8 mouse cellular contexts compared by ENCODE assay signal in the genomic region with DNA sequence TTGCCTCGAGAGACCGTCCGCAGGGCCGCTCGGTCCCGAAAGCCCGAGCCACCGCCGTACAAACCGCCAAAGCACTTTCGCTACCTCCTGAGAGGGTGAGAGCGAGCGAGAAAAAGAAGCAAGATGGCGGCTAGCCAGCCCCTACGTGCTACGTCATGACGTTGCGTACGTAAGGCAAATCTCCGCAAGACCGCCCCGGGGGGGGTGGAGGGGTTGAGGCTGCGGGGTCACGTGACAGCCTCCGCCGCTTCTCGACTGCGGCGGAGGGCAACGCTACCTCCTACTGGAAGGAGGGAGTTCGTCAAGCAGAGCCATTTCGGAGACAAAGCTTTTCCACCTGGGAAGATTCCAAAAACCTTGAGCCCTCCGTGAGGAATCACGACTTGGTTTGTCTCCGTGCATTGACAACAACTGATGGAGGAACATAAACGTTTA. TPM values are rescaled to one million over a fixed set of nuclear protein-coding genes. Genes with fewer than 3 reads are reported as not detected.
DNase-seq lines count a peak whose midpoint lies in the region; ATAC-seq and TF ChIP-seq lines count a peak whose summit lies in the region.

Prrc2c (minus strand) TSS at position 156 of the 435 bp plus-strand sequence.

- H3K36me3 ChIP-seq in embryonic facial prominence, embryonic 14.5 days (ENCODE audit: control insufficient read depth, insufficient read depth, low read length) = no peaks in the 10 kb centered on the region
- H3K36me3 ChIP-seq in heart, adult 2 months (ENCODE audit: control insufficient read depth, insufficient read depth, low read length) = peaks cover 21% of the 10 kb centered on the region
- no peaks in the 10 kb centered on the region; the same call in 1 of the 2 replicates for H3K36me3 ChIP-seq in limb, embryonic 13.5 days
- no peaks in the 10 kb centered on the region for H3K36me3 ChIP-seq in midbrain, embryonic 16.5 days (ENCODE audit: control insufficient read depth, insufficient read depth, low read length)

- peak within 1 kb of the TSS; percentile 100 for H3K27ac ChIP-seq in embryonic facial prominence, embryonic 14.5 days (replicated peaks; ENCODE audit: low read depth, low read length)
- H3K27ac ChIP-seq in heart, adult 2 months = peak within 1 kb of the TSS; percentile 91
- H3K27ac ChIP-seq in limb, embryonic 13.5 days = peak within 1 kb of the TSS; percentile 100
- H3K27ac ChIP-seq in midbrain, embryonic 16.5 days (ENCODE audit: low read length) = peak within 1 kb of the TSS; percentile 99

- peak within 1 kb of the TSS; percentile 100 for H3K9ac ChIP-seq in embryonic facial prominence, embryonic 14.5 days (ENCODE audit: low read depth, low read length)
- peak within 1 kb of the TSS; percentile 94 for H3K9ac ChIP-seq in heart, adult 2 months (ENCODE audit: low read depth, low read length)
- H3K9ac ChIP-seq in limb, embryonic 13.5 days = peak within 1 kb of the TSS; percentile 99
- H3K9ac ChIP-seq in midbrain, embryonic 16.5 days (ENCODE audit: low read depth, low read length) = peak within 1 kb of the TSS; percentile 99

- TF ChIP-seq POLR2A in heart, adult 2 months (IDR thresholded peaks at IDR 0.05; ENCODE audit: insufficient read depth, low read depth, low read length) = peak; percentile 92

- H3K79me2 ChIP-seq in heart, adult 2 months (replicated peaks; ENCODE audit: control insufficient read depth, insufficient read depth, low read length) = 0 out of 2 replicates have a peak, but pooled peaks cover 2% of the 10 kb centered on the region

- DNase-seq in 3T3-L1 (ENCODE audit: low read depth, low spot score) = peak; percentile 99
- DNase-seq in adrenal gland, postnatal 4 days (ENCODE audit: low spot score in 2 of 2) = peak; percentile 92 to 97
- DNase-seq in embryonic facial prominence, embryonic 14.5 days (ENCODE audit: low spot score) = peak; percentile 100
- DNase-seq in heart, adult 2 months = peak; percentile 99
- DNase-seq in kidney, adult 8-10 months = peak; percentile 98 to 99
- DNase-seq in spleen, postnatal 10 days (ENCODE audit: low spot score in 2 of 2) = peak; percentile 96 to 99

- intact Hi-C loops in heart, adult 2 months (cut with DNase I) = loop anchor here (5.0 kb wide), 1 partner anchor 193 kb away; the partner anchor contains the start of gene Mettl13

- peak; percentile 76 for TF ChIP-seq CTCF in heart, adult 2 months (IDR thresholded peaks at IDR 0.05)

- peak within 1 kb of the TSS; percentile 75 for H3K4me2 ChIP-seq in embryonic facial prominence, embryonic 14.5 days (ENCODE audit: low read depth, low read length)
- H3K4me2 ChIP-seq in limb, embryonic 13.5 days (replicated peaks) = peak within 1 kb of the TSS; percentile 88
- peak within 1 kb of the TSS; percentile 91 for H3K4me2 ChIP-seq in midbrain, embryonic 16.5 days (ENCODE audit: low read length)

- peak within 1 kb of the TSS; percentile 99 for H3K4me3 ChIP-seq in embryonic facial prominence, embryonic 14.5 days (ENCODE audit: low read depth, low read length)
- H3K4me3 ChIP-seq in heart, adult 2 months = peak within 1 kb of the TSS; percentile 71
- H3K4me3 ChIP-seq in limb, embryonic 13.5 days = peak within 1 kb of the TSS; percentile 93
- H3K4me3 ChIP-seq in midbrain, embryonic 16.5 days (ENCODE audit: low read depth, low read length) = peak within 1 kb of the TSS; percentile 99

- H3K4me1 ChIP-seq in embryonic facial prominence, embryonic 14.5 days (ENCODE audit: control insufficient read depth, insufficient read depth, low read length) = peaks cover 19% of the 10 kb centered on the region
- H3K4me1 ChIP-seq in heart, adult 2 months (ENCODE audit: control insufficient read depth, insufficient read depth, low read length) = peaks cover 7% of the 10 kb centered on the region
- H3K4me1 ChIP-seq in limb, embryonic 13.5 days = peaks cover 16% of the 10 kb centered on the region
- H3K4me1 ChIP-seq in midbrain, embryonic 16.5 days (ENCODE audit: control insufficient read depth, insufficient read depth, low read length) = peaks cover 20% of the 10 kb centered on the region

- TF ChIP-seq EP300 in heart, adult 2 months (IDR thresholded peaks at IDR 0.05; ENCODE audit: insufficient read depth, low read depth, low read length) = 0 out of 2 replicates have a peak, but pooled peaks have one; percentile 28

- under 1% methylated on average over 36 of the region's 36 CpGs for WGBS in embryonic facial prominence, embryonic 14.5 days
- WGBS in heart, adult 2 months = under 1% methylated on average over 36 of the region's 36 CpGs
- under 1% methylated on average over 36 of the region's 36 CpGs for WGBS in limb, embryonic 13.5 days
- WGBS in midbrain, embryonic 16.5 days = under 1% methylated on average over 36 of the region's 36 CpGs

- no peaks in the 10 kb centered on the region for H3K27me3 ChIP-seq in embryonic facial prominence, embryonic 14.5 days (replicated peaks; ENCODE audit: control insufficient read depth, insufficient read depth, low read length)
- no peaks in the 10 kb centered on the region for H3K27me3 ChIP-seq in heart, adult 2 months (ENCODE audit: control insufficient read depth, insufficient read depth, low read length)
- H3K27me3 ChIP-seq in limb, embryonic 13.5 days = no peaks in the 10 kb centered on the region
- H3K27me3 ChIP-seq in midbrain, embryonic 16.5 days (ENCODE audit: control insufficient read depth, insufficient read depth, low read depth, low read length) = no peaks in the 10 kb centered on the region

- no peaks in the 10 kb centered on the region for H3K9me3 ChIP-seq in embryonic facial prominence, embryonic 14.5 days (ENCODE audit: control insufficient read depth, low read length)
- H3K9me3 ChIP-seq in limb, embryonic 13.5 days = no peaks in the 10 kb centered on the region
- no peaks in the 10 kb centered on the region for H3K9me3 ChIP-seq in midbrain, embryonic 16.5 days (replicated peaks; ENCODE audit: control insufficient read depth, low read length, poor library complexity, severe bottlenecking)

- peak; percentile 92 for ATAC-seq in embryonic facial prominence, embryonic 14.5 days (ENCODE audit: low read depth)
- peak; percentile 97 for ATAC-seq in limb, embryonic 13.5 days (ENCODE audit: low FRiP score, low read depth)
- ATAC-seq in midbrain, embryonic 16.5 days = peak; percentile 96

RNA-seq across cellular contexts. Expression of gene Prrc2c, which starts in this region (rescaled TPM):
- total RNA-seq in adrenal gland, postnatal 4 days (2021) = 100 to 1,000 TPM; 197 to 223 TPM
- polyA plus RNA-seq in embryonic facial prominence, embryonic 14.5 days (2014; fragmentation: Nextera tagmentation; extraction: Ambion mirVana) = 140 and 150 TPM in 2 replicates
- total RNA-seq in heart, adult 2 months (2021) = 10 to 100 TPM; 71.7 to 72.0 TPM
- polyA plus RNA-seq in heart, adult 2 months (2012; rRNA removed) = 20.0 and 24.3 TPM in 2 replicates
- polyA plus RNA-seq in limb, embryonic 13.5 days (2015; fragmentation: Nextera tagmentation; extraction: Ambion mirVana) = 194 and 195 TPM in 2 replicates
- 121 and 150 TPM in 2 replicates for polyA plus RNA-seq in midbrain, embryonic 16.5 days (2015; fragmentation: Nextera tagmentation; extraction: Ambion mirVana)

Comparison
In these comparisons a context has a peak if more than half of its experiments do, and no peak if none do; other contexts are left out.
1. Peak in every context shown above with its lines: DNase-seq, ATAC-seq, H3K4me3 ChIP-seq and H3K27ac ChIP-seq.